Mouse (Mus musculus): ENCODE data around the gene Rspo3.

DNA sequence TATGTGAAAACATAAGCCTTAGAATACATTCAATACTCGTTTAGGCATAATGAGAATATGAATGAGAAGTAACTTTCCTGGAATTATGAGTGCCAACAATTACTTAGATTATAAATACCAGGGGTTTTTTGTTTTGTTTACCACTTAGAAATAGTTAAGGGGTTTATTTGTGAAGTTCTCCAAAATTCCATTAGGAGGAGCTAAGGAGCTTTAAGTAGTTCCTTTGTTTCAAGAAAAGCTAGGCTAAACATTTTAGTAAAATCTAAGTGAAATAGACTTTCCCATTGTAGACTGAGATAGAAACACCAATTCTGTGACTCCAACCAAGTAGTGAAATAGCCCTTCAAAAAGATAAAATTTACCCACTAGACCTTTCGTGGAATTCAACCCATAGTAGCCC is 76.0 kb downstream of the Rspo3 start:
- TF ChIP-seq CTCF (IDR thresholded peaks at IDR 0.05; ENCODE audit: borderline replicate concordance, extremely low read depth, insufficient read depth, insufficient read length) (no peak), POLR2A (IDR thresholded peaks at IDR 0.05; ENCODE audit: borderline replicate concordance, extremely low read depth, insufficient read depth, insufficient read length, poor library complexity, severe bottlenecking) (no peak)
